Mouse (Mus musculus): Measurements from ENCODE around the gene Mgat5.

Gene Mgat5

GRCm38 (mm10) chr1:127441007-127441406 is 236.2 kb downstream of the Mgat5 start:
- no peak for DNase-seq (ENCODE audit: low read depth)

- DNase-seq (ENCODE audit: low read depth), result peak; percentile 25
Observed at GRCm38 (mm10) chr1:127441736-127442135, 236.9 kb downstream of the Mgat5 start.

DNA sequence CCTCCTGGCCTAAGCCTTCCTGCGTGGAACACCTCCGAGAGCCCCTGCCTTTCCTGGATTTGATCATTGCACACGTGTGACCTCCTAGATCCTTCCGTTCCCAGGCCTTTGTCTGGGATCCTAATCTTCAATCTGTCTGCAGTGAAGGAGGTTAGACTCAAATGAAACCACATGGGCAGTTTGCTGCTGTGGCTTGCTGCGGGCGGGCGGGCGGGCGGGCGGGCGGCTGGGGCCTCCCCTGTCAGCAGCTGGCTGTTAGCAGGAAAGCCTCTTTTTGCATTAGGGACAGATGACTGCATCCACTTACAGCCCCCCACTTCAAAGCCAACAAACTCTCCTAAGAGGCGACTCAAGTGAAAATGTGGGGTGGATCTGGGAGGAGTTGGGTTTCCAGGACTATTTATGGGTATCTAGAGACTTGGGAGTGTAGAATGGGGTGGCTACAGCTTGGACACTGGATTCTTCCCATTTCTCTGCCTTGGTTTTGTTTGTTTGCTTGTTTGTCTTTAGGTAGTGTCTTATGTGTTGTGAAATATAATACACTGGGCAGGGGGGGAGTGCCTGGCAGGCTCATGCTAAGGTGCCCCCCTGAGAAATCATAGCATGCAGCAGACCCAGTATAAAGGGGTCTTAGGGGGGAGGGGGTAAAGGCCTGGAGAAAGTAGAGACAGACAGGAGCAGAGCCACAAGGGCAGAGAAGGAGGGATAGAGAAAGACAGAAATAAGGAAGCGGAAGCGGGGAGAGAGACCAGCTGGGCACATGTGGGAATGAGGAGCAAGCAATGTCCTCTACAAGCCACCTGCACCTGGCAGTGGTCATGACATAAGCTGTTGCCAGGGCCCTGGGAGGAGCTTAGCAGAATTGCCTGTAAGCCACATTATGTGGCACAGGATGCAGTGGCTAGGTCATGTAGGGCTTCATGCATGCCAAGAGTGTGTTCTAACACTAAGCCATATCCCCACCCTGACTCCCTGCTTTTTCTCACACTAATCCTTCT is 238.4 kb downstream of the Mgat5 start:
- DNase-seq (ENCODE audit: low read depth), result no peak

DNA sequence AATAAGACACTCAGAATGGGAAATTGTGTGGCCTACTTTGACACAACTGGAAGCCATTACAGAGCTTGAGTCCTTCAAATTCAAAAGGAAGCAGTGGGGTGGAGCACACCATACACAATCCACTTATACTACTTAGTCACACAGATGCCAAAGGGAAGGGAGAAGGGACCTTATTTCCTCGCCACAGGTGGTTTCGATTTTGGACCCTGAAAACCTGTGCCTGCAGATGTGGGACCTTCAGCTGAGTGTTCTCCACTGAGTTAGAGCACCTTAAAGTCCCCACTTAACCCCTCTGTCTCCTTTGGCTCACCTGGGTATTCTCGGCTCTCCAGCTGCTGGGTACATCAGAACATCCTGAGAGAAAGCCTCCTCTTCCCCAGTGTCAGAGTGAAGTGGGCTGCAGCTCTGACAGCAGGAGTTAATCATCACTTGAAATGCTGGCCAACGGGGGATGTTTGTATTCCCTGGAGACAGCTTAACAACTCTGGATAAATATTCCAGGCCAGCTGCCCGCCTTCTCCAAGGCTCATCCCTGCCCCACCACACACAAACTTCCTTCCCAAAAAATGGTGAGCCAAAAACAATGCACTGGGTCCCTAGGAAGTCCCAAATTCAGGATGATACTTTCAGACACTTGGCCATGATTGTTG is 240.1 kb downstream of the Mgat5 start:
- DNase-seq (ENCODE audit: low read depth), result no peak

- DNase-seq (ENCODE audit: low read depth), result no peak
Observed at GRCm38 (mm10) chr1:127453397-127453796, 248.6 kb downstream of the Mgat5 start.

- peak; percentile 73 for DNase-seq (ENCODE audit: low read depth)
Observed at GRCm38 (mm10) chr1:127459015-127459451, 254.2 kb downstream of the Mgat5 start.

- no peak for DNase-seq (ENCODE audit: low read depth)
Observed at GRCm38 (mm10) chr1:127459576-127459975, 254.8 kb downstream of the Mgat5 start.

GRCm38 (mm10) chr1:127461017-127461416 is 256.2 kb downstream of the Mgat5 start:
- no peak for DNase-seq (ENCODE audit: low read depth)

DNA sequence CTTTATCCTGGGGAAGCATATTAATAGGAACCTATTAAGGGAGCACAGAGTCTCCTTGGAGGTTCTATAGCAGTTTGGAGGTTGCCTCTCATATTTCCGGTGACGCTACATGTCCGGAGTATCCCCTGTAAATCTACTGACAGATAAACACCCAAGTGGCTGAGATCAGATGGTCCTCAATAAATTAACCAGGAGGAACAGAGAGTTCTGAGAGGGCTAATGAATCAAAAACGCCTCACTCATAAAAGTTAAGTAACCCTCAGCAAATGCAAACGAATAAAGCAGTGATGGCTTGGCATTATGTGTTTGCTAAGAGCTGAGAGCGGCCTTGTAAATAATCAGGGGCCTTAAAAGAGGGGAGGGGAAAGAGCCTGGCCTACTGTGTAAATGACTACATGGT is 259.2 kb downstream of the Mgat5 start:
- DNase-seq (ENCODE audit: low read depth), result no peak

DNA sequence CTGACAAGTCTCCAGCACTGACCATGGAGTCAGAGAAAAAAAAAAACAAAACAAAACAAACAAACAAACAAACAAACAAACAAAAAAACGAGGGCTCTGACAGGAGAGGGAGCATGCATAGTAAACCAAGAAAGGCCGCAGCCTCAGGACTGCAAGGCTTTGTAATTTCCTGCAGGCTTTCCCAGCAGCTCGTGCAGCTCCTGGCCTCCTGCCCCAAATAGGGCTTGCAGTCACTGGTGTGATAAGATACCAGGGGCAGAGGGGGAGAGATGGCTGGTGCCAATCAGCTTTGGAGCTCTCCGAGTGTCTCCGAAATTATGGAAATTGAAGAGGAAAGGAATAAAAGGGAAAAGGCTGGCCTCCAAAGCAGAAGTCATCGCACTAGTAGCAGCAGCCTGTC is 260.5 kb downstream of the Mgat5 start:
- DNase-seq (ENCODE audit: low read depth), result no peak

DNA sequence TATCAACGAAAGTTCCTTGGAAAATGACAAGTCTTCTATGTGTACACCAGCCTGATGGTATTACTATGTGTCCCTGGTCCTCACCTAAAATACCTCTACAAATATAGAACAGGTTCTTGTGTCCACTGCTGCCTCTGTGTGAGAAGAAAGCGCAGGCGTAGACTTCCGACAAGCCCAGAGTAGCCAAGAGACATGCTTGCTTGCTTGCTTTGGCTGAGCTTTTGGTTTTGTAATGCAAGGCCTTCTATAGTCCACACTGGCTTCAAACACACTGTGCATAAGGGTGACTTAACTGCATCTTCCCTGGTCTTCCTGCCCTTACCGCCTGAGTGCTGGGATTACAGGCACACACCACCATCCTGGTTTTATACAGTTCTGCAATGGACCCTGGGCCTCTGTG is 262.4 kb downstream of the Mgat5 start:
- DNase-seq (ENCODE audit: low read depth), result no peak

DNA sequence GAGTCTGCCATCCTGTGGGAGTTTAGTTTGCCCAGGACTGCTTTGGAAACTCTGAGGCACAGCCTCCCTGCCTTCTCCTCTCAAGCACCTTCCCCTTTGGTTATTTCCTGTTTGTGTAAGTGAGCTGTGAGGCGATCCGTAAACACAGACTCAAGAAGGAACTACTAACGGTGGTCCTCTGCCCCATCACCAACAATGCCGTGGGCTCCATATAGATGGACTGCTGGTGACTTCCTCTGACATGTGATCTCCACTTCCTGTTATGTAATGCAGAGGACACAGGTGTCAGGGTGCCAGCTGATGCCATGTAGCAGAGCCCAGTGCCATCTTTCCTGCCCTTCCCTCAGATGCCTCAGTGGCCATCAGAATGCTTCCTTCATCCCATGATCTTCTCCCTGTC is 265.4 kb downstream of the Mgat5 start:
- DNase-seq (ENCODE audit: low read depth), result no peak

GRCm38 (mm10) chr1:127475756-127476155 is 270.9 kb downstream of the Mgat5 start:
- no peak for DNase-seq (ENCODE audit: low read depth)

GRCm38 (mm10) chr1:127482911-127483310 is 278.1 kb downstream of the Mgat5 start:
- DNase-seq (ENCODE audit: low read depth), result no peak

DNA sequence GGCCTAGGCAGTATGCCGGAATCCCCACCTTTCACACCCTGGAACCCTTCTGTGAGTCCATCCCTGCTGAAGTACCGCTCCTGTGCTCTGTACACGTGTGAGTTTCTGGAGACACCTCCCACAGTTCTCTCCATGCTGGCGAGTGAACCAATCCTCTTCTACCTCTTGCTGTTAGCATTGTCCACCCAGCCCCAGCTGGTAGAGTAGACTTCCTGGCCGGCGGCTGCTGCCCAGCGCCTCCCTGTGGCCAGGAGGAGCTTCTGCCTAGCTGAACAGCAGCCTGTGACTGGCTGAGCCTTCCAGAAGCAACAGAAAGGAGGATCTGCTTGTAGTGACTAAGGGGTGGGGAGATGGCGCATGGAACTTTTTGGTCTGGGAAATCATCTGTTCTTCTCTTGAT is 279.4 kb downstream of the Mgat5 start:
- DNase-seq (ENCODE audit: low read depth), result no peak

GRCm38 (mm10) chr1:127484826-127485225 is 280.0 kb downstream of the Mgat5 start:
- peak; percentile 54 for DNase-seq (ENCODE audit: low read depth)

GRCm38 (mm10) chr1:127487161-127487560 is 282.3 kb downstream of the Mgat5 start:
- DNase-seq (ENCODE audit: low read depth), result peak; percentile 48

DNA sequence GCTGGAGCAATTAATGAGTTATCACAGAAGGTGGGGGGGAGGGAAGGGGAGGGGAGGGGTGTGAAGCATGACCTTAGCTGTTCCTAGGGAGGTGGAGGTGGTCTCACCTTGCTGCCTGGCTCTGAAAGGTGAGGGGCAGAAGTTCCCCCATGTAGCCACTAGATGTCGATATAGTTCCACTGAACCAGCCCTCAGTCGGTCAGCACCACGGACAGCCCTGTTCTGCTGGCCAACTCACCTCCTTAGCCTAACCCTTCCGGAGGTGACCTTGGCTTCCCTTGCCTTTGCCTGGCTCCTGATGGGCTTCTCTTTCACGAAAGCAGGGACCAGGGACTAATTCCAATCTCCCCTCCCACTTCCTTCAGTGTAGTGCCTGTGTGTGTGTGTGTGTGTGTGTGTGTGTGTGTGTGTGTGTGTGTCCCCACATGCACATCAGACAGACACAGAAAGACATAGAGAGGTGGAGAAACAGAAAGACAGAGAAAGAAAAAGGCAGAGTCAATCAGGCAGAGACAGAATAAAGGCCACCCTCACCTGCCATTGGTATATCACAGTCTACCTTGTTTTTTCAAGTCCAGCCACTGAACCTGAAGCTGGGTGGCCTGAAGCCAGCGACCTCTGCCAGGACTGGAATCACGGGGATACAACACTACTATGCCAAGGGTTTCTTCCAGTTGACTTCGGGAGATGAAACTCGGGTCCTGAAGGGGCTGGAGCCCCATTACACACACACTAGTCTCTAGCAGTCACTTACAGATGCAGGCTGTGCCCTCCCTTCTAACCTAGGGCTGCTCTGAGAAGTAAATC is 292.1 kb downstream of the Mgat5 start:
- DNase-seq (ENCODE audit: low read depth), result peak; percentile 56

GRCm38 (mm10) chr1:127498746-127499145 is 293.9 kb downstream of the Mgat5 start:
- no peak for DNase-seq (ENCODE audit: low read depth)

GRCm38 (mm10) chr1:127500219-127500618 is 295.4 kb downstream of the Mgat5 start:
- DNase-seq (ENCODE audit: low read depth), result peak; percentile 69

GRCm38 (mm10) chr1:127500701-127501100 is 295.9 kb downstream of the Mgat5 start:
- no peak for DNase-seq (ENCODE audit: low read depth)

DNA sequence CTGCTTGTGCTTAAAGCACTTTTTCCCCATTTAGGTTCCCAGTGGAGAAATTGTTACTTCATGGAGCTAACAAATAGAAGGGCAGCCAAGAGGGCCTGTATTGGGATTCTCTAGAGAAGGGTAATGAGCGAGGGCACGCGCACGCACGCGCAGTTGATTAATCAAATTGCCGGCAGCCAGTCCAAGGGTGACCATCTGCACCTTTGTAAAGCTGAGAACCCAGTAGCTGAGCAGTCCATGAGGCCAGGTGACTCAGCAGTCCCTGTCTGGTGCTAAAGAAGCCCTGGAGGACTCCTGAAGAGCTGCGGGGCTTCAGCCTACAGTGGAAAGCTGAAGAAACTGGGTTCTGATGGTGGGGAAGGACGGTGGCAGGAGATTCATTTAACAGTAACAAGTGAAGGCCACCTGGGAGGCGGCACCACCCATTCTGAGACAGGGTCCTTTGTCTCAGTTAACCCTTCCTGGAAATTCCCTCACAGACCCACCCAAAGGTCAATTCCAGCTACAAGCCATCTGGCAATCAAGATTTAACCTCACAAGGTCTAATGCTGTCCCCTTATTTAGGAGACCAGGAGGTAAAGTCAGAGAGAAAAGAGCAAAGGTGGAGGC is 302.3 kb downstream of the Mgat5 start:
- no peak for DNase-seq (ENCODE audit: low read depth)

Measured in naive thymus-derived CD4-positive, alpha-beta T cell, adult 2 months (primary cell).